Mouse (Mus musculus) kidney, embryonic 15.5 days (tissue): ENCODE measurements around the gene Pbx1. TPM values are rescaled to one million over a fixed set of nuclear protein-coding genes. Genes with fewer than 3 reads are reported as not detected.
A peak's percentile ranks its signal among the peaks of the same experiment; 100 is the strongest.
"Not testable (repeated sequence)": the region's sequence is repeated elsewhere in the genome, so short reads cannot be mapped to it uniquely, and the experiment has no call there.

Experiments
- ATAC-seq: fragments of 200-750 bp; cut with Nextera tagmentation; replicated peaks from 2 replicates; pipeline ENCODE4 v1.8.0; 2017; ENCODE audit warnings: moderate TSS enrichment; ENCODE audit not compliant: low FRiP score
- H3K27ac ChIP-seq: fragments of 300-500 bp; sonication (generic); 2 replicates; pipeline ENCODE4 v1.5.1; 2015; ENCODE audit warnings: mild to moderate bottlenecking, inconsistent platforms
- H3K27me3 ChIP-seq: fragments of 300-500 bp; sonication (generic); 2 replicates; pipeline ENCODE4 v1.6.1; 2015; ENCODE audit warnings: inconsistent platforms
- H3K36me3 ChIP-seq: fragments of 300-500 bp; sonication (generic); 2 replicates; pipeline ENCODE4 v1.6.1; 2015; ENCODE audit warnings: inconsistent platforms
- H3K4me1 ChIP-seq: fragments of 300-500 bp; sonication (generic); 2 replicates; pipeline ENCODE4 v1.6.1; 2015; ENCODE audit warnings: inconsistent platforms
- H3K4me2 ChIP-seq: fragments of 300-500 bp; sonication (generic); 2 replicates; pipeline ENCODE4 v1.6.1; 2015; ENCODE audit warnings: moderate library complexity, mild to moderate bottlenecking, inconsistent platforms
- H3K4me3 ChIP-seq: fragments of 300-500 bp; sonication (generic); replicated peaks from 2 replicates; pipeline ENCODE4 v1.5.1; 2015; ENCODE audit warnings: mild to moderate bottlenecking, inconsistent platforms
- H3K9ac ChIP-seq: fragments of 300-500 bp; sonication (generic); 2 replicates; pipeline ENCODE4 v1.6.1; 2015; ENCODE audit warnings: mild to moderate bottlenecking, inconsistent platforms
- H3K9me3 ChIP-seq: fragments of 300-500 bp; sonication (generic); replicated peaks from 2 replicates; pipeline ENCODE4 v1.6.1; 2016; ENCODE audit warnings: inconsistent platforms
- WGBS: fragments of 180-500 bp; shearing (Covaris S2); methylation state at CpG from one replicate; pipeline ENCODE4 v1.1.7; 2015; ENCODE audit warnings: mixed read lengths; 5-methylcytosine and 5-hydroxymethylcytosine counted together
- polyA plus RNA-seq: library from polyadenylated mRNA; unstranded; fragments of >200 nt; fragmentation: Nextera tagmentation; extraction: Ambion mirVana; gene quantifications from 2 replicates; pipeline ENCODE4 v1.2.1, GENCODE M21; 2015

The Pbx1 gene
- polyA plus RNA-seq, result 81.9 and 84.5 TPM in 2 replicates

- not testable (repeated sequence) for ATAC-seq, H3K36me3 ChIP-seq, H3K27me3 ChIP-seq, H3K4me1 ChIP-seq, H3K9me3 ChIP-seq
- Histone ChIP-seq H3K27ac (peak within 1 kb of the TSS; percentile 99), H3K9ac (peak within 1 kb of the TSS; percentile 97), H3K4me2 (peak within 1 kb of the TSS; percentile 62), H3K4me3 (peak within 1 kb of the TSS; percentile 88)
These were observed at the start of gene Pbx1 for GRCm38 (mm10) chr1:168432232-168432280. Gene Pbx1 (minus strand): TSS chr1:168432270.

- H3K36me3 ChIP-seq, result no peaks in the 10 kb centered on the region
- WGBS, result 85% methylated on average over 8 of the region's 8 CpGs
- no peak for ATAC-seq
- H3K27ac ChIP-seq, result no peak overlapping the region
- no peak overlapping the region for H3K4me2 ChIP-seq
- no peaks in the 10 kb centered on the region for H3K27me3 ChIP-seq
- peaks cover 15% of the 10 kb centered on the region for H3K4me1 ChIP-seq
- H3K9me3 ChIP-seq, result no peaks in the 10 kb centered on the region
- no peak overlapping the region for H3K9ac ChIP-seq
- no peak overlapping the region for H3K4me3 ChIP-seq
These were observed 47.6 kb upstream of the Pbx1 start for GRCm38 (mm10) chr1:168479626-168480025.

- no peaks in the 10 kb centered on the region for H3K9me3 ChIP-seq
- H3K4me3 ChIP-seq, result no peak overlapping the region
- WGBS, result 71% methylated on average over 2 of the region's 2 CpGs
- peaks cover 17% of the 10 kb centered on the region for H3K4me1 ChIP-seq
- no peak overlapping the region for H3K4me2 ChIP-seq
- H3K36me3 ChIP-seq, result no peaks in the 10 kb centered on the region
- no peak overlapping the region for H3K27ac ChIP-seq
- no peak overlapping the region for H3K9ac ChIP-seq
- H3K27me3 ChIP-seq, result no peaks in the 10 kb centered on the region
- ATAC-seq, result no peak
These were observed 46.8 kb upstream of the Pbx1 start for GRCm38 (mm10) chr1:168478829-168479228.

- no peak for ATAC-seq
- Histone ChIP-seq H3K4me1 (peaks cover 20% of the 10 kb centered on the region), H3K9ac (no peak overlapping the region), H3K4me2 (no peak overlapping the region), H3K4me3 (no peak overlapping the region), H3K9me3 (no peaks in the 10 kb centered on the region), H3K27me3 (no peaks in the 10 kb centered on the region), H3K36me3 (no peaks in the 10 kb centered on the region), H3K27ac (no peak overlapping the region)
- 84% methylated on average over 3 of the region's 3 CpGs for WGBS
These were observed 44.8 kb upstream of the Pbx1 start for GRCm38 (mm10) chr1:168476917-168477316.

GRCm38 (mm10) chr1:168476216-168476897, 44.3 kb upstream of the Pbx1 start:
- no peak overlapping the region for H3K27ac ChIP-seq
- no peak overlapping the region for H3K9ac ChIP-seq
- H3K4me1 ChIP-seq, result peaks cover 20% of the 10 kb centered on the region
- H3K9me3 ChIP-seq, result no peaks in the 10 kb centered on the region
- 45% methylated on average over 14 of the region's 14 CpGs for WGBS
- H3K4me3 ChIP-seq, result no peak overlapping the region
- ATAC-seq, result 0 out of 2 replicates have a peak, but pooled peaks have one; percentile 43
- H3K36me3 ChIP-seq, result no peaks in the 10 kb centered on the region
- H3K4me2 ChIP-seq, result no peak overlapping the region
- H3K27me3 ChIP-seq, result no peaks in the 10 kb centered on the region

- Histone ChIP-seq H3K27me3 (no peaks in the 10 kb centered on the region), H3K4me2 (no peak overlapping the region), H3K27ac (no peak overlapping the region), H3K9ac (no peak overlapping the region), H3K4me1 (peaks cover 20% of the 10 kb centered on the region), H3K36me3 (no peaks in the 10 kb centered on the region), H3K4me3 (no peak overlapping the region), H3K9me3 (no peaks in the 10 kb centered on the region)
- 80% methylated on average over 17 of the region's 17 CpGs for WGBS
- ATAC-seq, result no peak
These were observed 43.6 kb upstream of the Pbx1 start for GRCm38 (mm10) chr1:168475579-168476208.

GRCm38 (mm10) chr1:168473255-168474069, 41.4 kb upstream of the Pbx1 start:
- Histone ChIP-seq H3K9me3 (no peaks in the 10 kb centered on the region), H3K9ac (no peak overlapping the region), H3K4me2 (no peak overlapping the region), H3K36me3 (no peaks in the 10 kb centered on the region), H3K27ac (no peak overlapping the region), H3K4me3 (no peak overlapping the region), H3K4me1 (peaks cover 20% of the 10 kb centered on the region), H3K27me3 (no peaks in the 10 kb centered on the region)
- ATAC-seq, result no peak
- 55% methylated on average over 12 of the region's 12 CpGs for WGBS

- no peak overlapping the region for H3K9ac ChIP-seq
- no peak for ATAC-seq
- H3K4me1 ChIP-seq, result peaks cover 20% of the 10 kb centered on the region
- no peaks in the 10 kb centered on the region for H3K9me3 ChIP-seq
- no peaks in the 10 kb centered on the region for H3K36me3 ChIP-seq
- H3K27ac ChIP-seq, result no peak overlapping the region
- no peaks in the 10 kb centered on the region for H3K27me3 ChIP-seq
- H3K4me3 ChIP-seq, result no peak overlapping the region
- no peak overlapping the region for H3K4me2 ChIP-seq
- WGBS, result 70% methylated on average over 6 of the region's 6 CpGs
These were observed 40.6 kb upstream of the Pbx1 start for GRCm38 (mm10) chr1:168472545-168473254.

GRCm38 (mm10) chr1:168459426-168459825, 27.4 kb upstream of the Pbx1 start:
- no peak overlapping the region for H3K4me2 ChIP-seq
- no peak overlapping the region for H3K27ac ChIP-seq
- no peaks in the 10 kb centered on the region for H3K9me3 ChIP-seq
- ATAC-seq, result no peak
- no peak overlapping the region for H3K4me3 ChIP-seq
- no peak overlapping the region for H3K9ac ChIP-seq
- 94% methylated on average over 1 of the region's 1 CpGs for WGBS
- H3K36me3 ChIP-seq, result no peaks in the 10 kb centered on the region
- H3K27me3 ChIP-seq, result no peaks in the 10 kb centered on the region
- H3K4me1 ChIP-seq, result no peaks in the 10 kb centered on the region

GRCm38 (mm10) chr1:168457191-168457747, 25.2 kb upstream of the Pbx1 start:
- no peaks in the 10 kb centered on the region for H3K27me3 ChIP-seq
- H3K9ac ChIP-seq, result no peak overlapping the region
- 50% methylated on average over 7 of the region's 7 CpGs for WGBS
- H3K36me3 ChIP-seq, result no peaks in the 10 kb centered on the region
- no peaks in the 10 kb centered on the region for H3K9me3 ChIP-seq
- ATAC-seq, result no peak
- H3K4me3 ChIP-seq, result no peak overlapping the region
- no peak overlapping the region for H3K27ac ChIP-seq
- no peak overlapping the region for H3K4me2 ChIP-seq
- no peaks in the 10 kb centered on the region for H3K4me1 ChIP-seq

- Histone ChIP-seq H3K4me3 (no peak overlapping the region), H3K36me3 (no peaks in the 10 kb centered on the region), H3K27ac (no peak overlapping the region), H3K4me2 (no peak overlapping the region), H3K4me1 (no peaks in the 10 kb centered on the region), H3K27me3 (no peaks in the 10 kb centered on the region), H3K9ac (no peak overlapping the region), H3K9me3 (no peaks in the 10 kb centered on the region)
- 63% methylated on average over 8 of the region's 8 CpGs for WGBS
- no peak for ATAC-seq
These were observed 23.1 kb upstream of the Pbx1 start for GRCm38 (mm10) chr1:168455178-168455577.

GRCm38 (mm10) chr1:168433671-168434070, 1.6 kb upstream of the Pbx1 start:
- no peaks in the 10 kb centered on the region for H3K36me3 ChIP-seq
- 90% methylated on average over 3 of the region's 3 CpGs for WGBS
- H3K27me3 ChIP-seq, result no peaks in the 10 kb centered on the region
- no peak overlapping the region for H3K27ac ChIP-seq
- H3K4me2 ChIP-seq, result no peak overlapping the region
- no peaks in the 10 kb centered on the region for H3K9me3 ChIP-seq
- H3K4me1 ChIP-seq, result no peaks in the 10 kb centered on the region
- ATAC-seq, result no peak
- H3K9ac ChIP-seq, result no peak overlapping the region
- no peak overlapping the region for H3K4me3 ChIP-seq
